Mouse (Mus musculus) CH12.LX (cell line): Measurements from ENCODE around the gene Thrap3. TPM values are rescaled to one million over a fixed set of nuclear protein-coding genes. Genes with fewer than 3 reads are reported as not detected.

Experiments used
- DNase-seq: peaks from one replicate; pipeline ENCODE4 v3.0.0-alpha.2; 2013; ENCODE audit errors: extremely low read depth
- H3K27ac ChIP-seq: 2 replicates; pipeline ENCODE4 v1.5.1; 2012; ENCODE audit warnings: low read depth, mild to moderate bottlenecking, control low read depth, moderate library complexity; ENCODE audit not compliant: insufficient read depth
- H3K27me3 ChIP-seq: replicated peaks from 2 replicates; pipeline ENCODE3; 2012; ENCODE audit warnings: inconsistent platforms
- H3K36me3 ChIP-seq, 2 experiments: replicated peaks in 1 of 2; 2 replicates each; pipeline versions ENCODE3 to v1.6.1; 2012; ENCODE audit warnings: inconsistent platforms in 1 of 2, low read length in 1 of 2, mild to moderate bottlenecking in 1 of 2, mixed read lengths in 1 of 2, moderate library complexity in 1 of 2; ENCODE audit not compliant: control insufficient read depth in 1 of 2, insufficient read depth in 1 of 2
- H3K4me1 ChIP-seq, 2 experiments: 2 replicates each; pipeline ENCODE4 v1.6.1; 2012; ENCODE audit warnings: inconsistent platforms in 1 of 2, moderate library complexity in 1 of 2; ENCODE audit not compliant: insufficient read depth in 2 of 2, control insufficient read depth in 1 of 2
- H3K4me2 ChIP-seq: 2 replicates; pipeline ENCODE4 v1.6.1; 2012; ENCODE audit warnings: low read depth, mild to moderate bottlenecking, control low read depth; ENCODE audit not compliant: poor library complexity, insufficient read depth, severe bottlenecking
- H3K4me3 ChIP-seq, 3 experiments: fragments of 150-350 bp in 1 of 3; sonication (generic) in 1 of 3; replicated peaks in 1 of 3; 2 replicates each; pipeline versions ENCODE3 to v1.5.1; 2011 to 2012; ENCODE audit warnings: low read depth in 2 of 3, low read length in 2 of 3, mild to moderate bottlenecking in 2 of 3, moderate library complexity in 2 of 3, control low read depth in 1 of 3, improper control_type of control experiment in 1 of 3, inconsistent platforms in 1 of 3, mixed read lengths in 1 of 3; ENCODE audit not compliant: poor library complexity in 1 of 3
- H3K79me2 ChIP-seq: replicated peaks from 2 replicates; pipeline ENCODE4 v1.6.1; 2012; ENCODE audit warnings: mild to moderate bottlenecking, moderate library complexity; ENCODE audit not compliant: control insufficient read depth, poor library complexity, insufficient read depth, severe bottlenecking; ENCODE audit errors: extremely low read depth
- H3K9ac ChIP-seq: 2 replicates; pipeline ENCODE4 v1.6.1; 2012; ENCODE audit warnings: low read depth, mild to moderate bottlenecking, control low read depth, moderate library complexity; ENCODE audit not compliant: insufficient read depth
- H3K9me3 ChIP-seq: replicated peaks from 2 replicates; pipeline ENCODE3; 2012; ENCODE audit warnings: low read length, inconsistent platforms, mixed read lengths
- CHD1 ChIP-seq: IDR thresholded peaks from 2 replicates; pipeline ENCODE4 v1.6.1; 2012; ENCODE audit warnings: low read depth, low read length, improper control_type of control experiment, inconsistent platforms
- CHD2 ChIP-seq: IDR thresholded peaks from 2 replicates; pipeline ENCODE4 v1.6.1; 2011; ENCODE audit warnings: low read length, improper control_type of control experiment
- CTCF ChIP-seq, 2 experiments: IDR thresholded peaks in 1 of 2; conservative IDR thresholded peaks in 1 of 2; 2 replicates each; pipeline ENCODE4 v1.5.1; 2011 to 2012; ENCODE audit warnings: low read depth in 2 of 2, low read length in 2 of 2, improper control_type of control experiment in 1 of 2, inconsistent platforms in 1 of 2, mild to moderate bottlenecking in 1 of 2, moderate library complexity in 1 of 2
- ETS1 ChIP-seq: conservative IDR thresholded peaks from 2 replicates; pipeline ENCODE4 v1.6.1; 2012; ENCODE audit warnings: low read depth, mild to moderate bottlenecking, inconsistent platforms, low read length, improper control_type of control experiment, moderate library complexity
- HCFC1 ChIP-seq: IDR thresholded peaks from 2 replicates; pipeline ENCODE4 v1.6.1; 2012; ENCODE audit warnings: low read depth, mild to moderate bottlenecking, inconsistent platforms, low read length, improper control_type of control experiment
- IRF4 ChIP-seq: IDR thresholded peaks from 2 replicates; pipeline ENCODE4 v1.6.1; 2014; ENCODE audit warnings: low read depth, mild to moderate bottlenecking, inconsistent platforms, low read length, improper control_type of control experiment
- MAFK ChIP-seq: IDR thresholded peaks from 2 replicates; pipeline ENCODE4 v1.6.1; 2011; ENCODE audit warnings: low read length, improper control_type of control experiment; ENCODE audit not compliant: insufficient replicate concordance
- MAX ChIP-seq: IDR thresholded peaks from 2 replicates; pipeline ENCODE4 v1.6.1; 2011; ENCODE audit warnings: low read length, improper control_type of control experiment
- MEF2A ChIP-seq: IDR thresholded peaks from 2 replicates; pipeline ENCODE4 v1.6.1; 2014; ENCODE audit warnings: low read depth, mild to moderate bottlenecking, inconsistent platforms, low read length, improper control_type of control experiment, borderline replicate concordance
- MXI1 ChIP-seq: IDR thresholded peaks from 2 replicates; pipeline ENCODE4 v1.6.1; 2011; ENCODE audit warnings: mild to moderate bottlenecking, low read depth, low read length, improper control_type of control experiment
- PAX5 ChIP-seq: IDR thresholded peaks from 2 replicates; pipeline ENCODE4 v1.6.1; 2012; ENCODE audit warnings: low read length, inconsistent platforms, mixed read lengths
- POLR2AphosphoS2 ChIP-seq: IDR thresholded peaks from 2 replicates; pipeline ENCODE4 v1.6.1; 2011; ENCODE audit warnings: low read depth, low read length, improper control_type of control experiment
- RAD21 ChIP-seq: IDR thresholded peaks from 2 replicates; pipeline ENCODE4 v1.6.1; 2011; ENCODE audit warnings: low read depth, mild to moderate bottlenecking, low read length, improper control_type of control experiment, moderate library complexity
- RCOR1 ChIP-seq: conservative IDR thresholded peaks from 2 replicates; pipeline ENCODE4 v1.6.1; 2012; ENCODE audit warnings: low read depth, mild to moderate bottlenecking, inconsistent platforms, low read length, improper control_type of control experiment
- TBP ChIP-seq: conservative IDR thresholded peaks from 2 replicates; pipeline ENCODE4 v1.6.1; 2011; ENCODE audit warnings: low read depth, low read length, improper control_type of control experiment
- TCF12 ChIP-seq: IDR thresholded peaks from 2 replicates; pipeline ENCODE4 v1.6.1; 2014; ENCODE audit warnings: low read depth, mild to moderate bottlenecking, inconsistent platforms, low read length, improper control_type of control experiment
- ZC3H11A ChIP-seq: IDR thresholded peaks from 2 replicates; pipeline ENCODE4 v1.6.1; 2012; ENCODE audit warnings: low read depth, mild to moderate bottlenecking, inconsistent platforms, low read length, improper control_type of control experiment
- ZKSCAN1 ChIP-seq: IDR thresholded peaks from 2 replicates; pipeline ENCODE4 v1.6.1; 2012; ENCODE audit warnings: low read depth, inconsistent platforms, low read length, improper control_type of control experiment, borderline replicate concordance
- ZMIZ1 ChIP-seq: IDR thresholded peaks from 2 replicates; pipeline ENCODE4 v1.6.1; 2012; ENCODE audit warnings: low read depth, mild to moderate bottlenecking, inconsistent platforms, low read length, improper control_type of control experiment
- ZNF384 ChIP-seq: IDR thresholded peaks from 2 replicates; pipeline ENCODE4 v1.6.1; 2012; ENCODE audit warnings: low read depth, low read length, improper control_type of control experiment, inconsistent platforms
- dilution Hi-C: fragments of 300-500 bp; cut with MboI; formaldehyde crosslinking; loops from 2 replicates; pipeline ENCODE4 v1.14.3; 2020; ENCODE audit warnings: low sequenced_read_pairs; ENCODE audit not compliant: extremely low pct_unique_long_range_greater_than_20kb, extremely low pct_ligation_motif_present
- in situ Hi-C: fragments of 300-500 bp; cut with MboI; formaldehyde crosslinking; loops from 3 replicates; pipeline ENCODE4 v1.14.3; 2019; ENCODE audit warnings: low sequenced_read_pairs, low pct_ligation_motif_present, low pct_unique_long_range_greater_than_20kb, mixed read lengths
- polyA plus RNA-seq: library from polyadenylated mRNA; unstranded; fragments of >175 nt; gene quantifications from 2 replicates; pipeline ENCODE4 v1.2.1, GENCODE M21; 2012; ENCODE audit warnings: low read depth; ENCODE audit not compliant: insufficient read length
- total RNA-seq, 2 experiments: library from RNA; depleted of rRNA; stranded (reverse); fragments of 300-350 nt in 1 of 2; fragments of >200 nt in 1 of 2; gene quantifications; 2 replicates each; pipeline ENCODE4 v1.2.3; 2012 to 2014

Thrap3 gene
- total and polyA plus RNA-seq, 3 experiments = 140 to 327 (median 183) TPM

GRCm38 (mm10) chr4:126161456-126161855 lies 41.1 kb downstream of the Thrap3 start:
- Histone ChIP-seq H3K27ac (no peak overlapping the region), H3K4me1 (no peaks in the 10 kb centered on the region), H3K4me2 (no peak overlapping the region), H3K9ac (no peak overlapping the region), H3K9me3 (no peaks in the 10 kb centered on the region), H3K36me3 (peaks cover 20 to 64% of the 10 kb centered on the region in 2 experiments), H3K4me3 (no peak overlapping the region), H3K79me2 (no peaks in the 10 kb centered on the region), H3K27me3 (no peaks in the 10 kb centered on the region)
- dilution Hi-C loops = no loop called here
- no peak for TF ChIP-seq MEF2A
- TF ChIP-seq POLR2AphosphoS2 = no peak
- TF ChIP-seq IRF4 = no peak
- TF ChIP-seq HCFC1 = no peak
- no peak for DNase-seq
- in situ Hi-C loops = no loop called here

DNA sequence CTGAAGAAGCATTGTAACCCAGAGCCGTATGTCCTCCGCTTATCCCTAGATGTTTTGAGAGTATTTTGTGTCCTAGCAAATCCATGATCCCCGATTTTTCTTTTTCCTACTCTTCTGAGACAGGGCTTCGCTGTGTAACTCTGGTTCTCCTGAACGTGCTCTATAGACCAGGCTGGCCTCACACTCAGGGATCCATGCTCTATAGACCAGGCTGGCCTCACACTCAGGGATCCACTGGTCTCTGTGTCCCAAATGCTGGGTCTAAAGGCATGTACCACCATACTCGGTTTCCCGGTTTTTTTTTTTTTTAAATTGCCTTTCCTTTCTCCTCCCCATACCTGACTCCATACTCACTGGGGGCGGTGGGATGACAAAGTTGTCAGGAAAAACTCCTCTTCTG lies 41.6 kb downstream of the Thrap3 start:
- Histone ChIP-seq H3K4me2 (no peak overlapping the region), H3K9me3 (no peaks in the 10 kb centered on the region), H3K36me3 (peaks cover 15 to 64% of the 10 kb centered on the region in 2 experiments)
- DNase-seq = no peak
- TF ChIP-seq ZNF384 (no peak), POLR2AphosphoS2 (no peak), ZC3H11A (no peak), TBP (no peak), MAX (no peak), CTCF (conservative IDR thresholded peaks at IDR 0.05 in 1 of 2, IDR thresholded peaks at IDR 0.05 in 1 of 2; ENCODE audit: low read depth in 2 of 2, low read length in 2 of 2) (no peak), RCOR1 (no peak), ETS1 (no peak), CHD1 (no peak), ZKSCAN1 (no peak), MEF2A (no peak), MXI1 (no peak), RAD21 (no peak), CHD2 (no peak), PAX5 (no peak), TCF12 (no peak), ZMIZ1 (no peak), MAFK (no peak)
- TF ChIP-seq, all 38 proteins: peak for 0
- H3K9ac ChIP-seq = no peak overlapping the region
- no peaks in the 10 kb centered on the region for H3K79me2 ChIP-seq
- no peak overlapping the region for H3K27ac ChIP-seq
- in situ Hi-C loops = no loop called here
- no peak overlapping the region for H3K4me3 ChIP-seq
- H3K27me3 ChIP-seq = no peaks in the 10 kb centered on the region
- no peaks in the 10 kb centered on the region for H3K4me1 ChIP-seq
- dilution Hi-C loops = no loop called here
